In the genomic region with DNA sequence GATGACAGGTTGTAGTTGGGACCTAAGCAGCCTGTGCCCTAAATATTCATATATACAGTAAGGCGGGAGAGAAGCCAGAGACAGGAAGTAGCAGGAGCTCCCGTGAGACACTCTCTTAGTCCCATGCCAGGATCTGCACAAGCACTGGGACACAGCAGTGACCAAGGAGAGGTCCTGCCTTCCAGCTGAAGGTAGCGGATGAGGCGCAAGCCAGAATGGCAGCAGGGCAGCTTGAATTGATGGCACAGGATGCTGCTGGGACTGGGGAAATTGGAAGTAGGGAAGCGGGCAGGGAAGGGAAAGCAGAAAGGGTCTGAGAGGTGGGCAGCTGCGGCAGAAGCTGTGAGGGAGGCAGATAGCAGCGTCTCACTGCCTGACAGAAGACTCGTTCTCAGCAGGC, we compare ENCODE assay signal across 9 mouse cellular contexts.
DNase-seq lines count a peak whose midpoint lies in the region; ATAC-seq and TF ChIP-seq lines count a peak whose summit lies in the region.
"Had no signal": no experiment of that assay in that cellular context is flagged by ENCODE, and none has a peak within 500 bp of the region (broad histone marks: within the 10 kb centered on the region; RNA-seq: fewer than 3 reads in every experiment).

No protein-coding gene starts in this region.

- peak; percentile 45; the same call in 1 of the 2 replicates for ATAC-seq in cerebellum, adult (ENCODE audit: insufficient number of reproducible peaks, low FRiP score, low TSS enrichment)
- ATAC-seq in lung, embryonic 14.5 days (ENCODE audit: insufficient read depth), result no peak
- no peak for ATAC-seq in intestine, postnatal 0 days
- ATAC-seq in erythroblast, adult 5-6 weeks (replicated peaks; ENCODE audit: low FRiP score, poor library complexity, severe bottlenecking), result no peak

- peak overlapping the region; percentile 84 for H3K27ac ChIP-seq in lung, embryonic 14.5 days (ENCODE audit: low read depth)
- H3K27ac ChIP-seq in intestine, postnatal 0 days (ENCODE audit: low read depth, low read length), result peak overlapping the region; percentile 22
- peak overlapping the region; percentile 52 for H3K27ac ChIP-seq in olfactory bulb, adult 2 months (ENCODE audit: insufficient read depth, low read depth, low read length)

- H3K4me2 ChIP-seq in lung, embryonic 14.5 days, result no peak overlapping the region
- H3K4me2 ChIP-seq in intestine, postnatal 0 days (replicated peaks; ENCODE audit: low read depth), result no peak overlapping the region

- H3K9ac ChIP-seq in lung, embryonic 14.5 days, result no peak overlapping the region
- no peak overlapping the region for H3K9ac ChIP-seq in intestine, postnatal 0 days (ENCODE audit: low read depth, low read length)

- 0 out of 2 replicates have a peak, but pooled peaks cover 4% of the 10 kb centered on the region for H3K4me1 ChIP-seq in lung, embryonic 14.5 days (ENCODE audit: insufficient read depth)
- H3K4me1 ChIP-seq in intestine, postnatal 0 days (replicated peaks; ENCODE audit: control insufficient read depth, insufficient read depth, low read length), result 0 out of 2 replicates have a peak, but pooled peaks cover 7% of the 10 kb centered on the region
- peaks cover 39% of the 10 kb centered on the region for H3K4me1 ChIP-seq in olfactory bulb, adult 2 months (ENCODE audit: control insufficient read depth, insufficient read depth, low read length)

- no peaks in the 10 kb centered on the region for H3K36me3 ChIP-seq in lung, embryonic 14.5 days (ENCODE audit: insufficient read depth)
- H3K36me3 ChIP-seq in intestine, postnatal 0 days (ENCODE audit: control insufficient read depth, insufficient read depth), result no peaks in the 10 kb centered on the region

- no peak for TF ChIP-seq POLR2A in olfactory bulb, adult 2 months (IDR thresholded peaks at IDR 0.05; ENCODE audit: insufficient read depth, low read depth, low read length)

- H3K27me3 ChIP-seq in lung, embryonic 14.5 days (ENCODE audit: insufficient read depth, low read length), result no peaks in the 10 kb centered on the region
- H3K27me3 ChIP-seq in intestine, postnatal 0 days (replicated peaks; ENCODE audit: control insufficient read depth, insufficient read depth, low read length), result no peaks in the 10 kb centered on the region

- no peaks in the 10 kb centered on the region for H3K9me3 ChIP-seq in lung, embryonic 14.5 days (ENCODE audit: low read depth, low read length)
- H3K9me3 ChIP-seq in intestine, postnatal 0 days (ENCODE audit: control insufficient read depth), result no peaks in the 10 kb centered on the region

- WGBS in lung, embryonic 14.5 days, result 57% methylated on average over 8 of the region's 8 CpGs
- WGBS in intestine, postnatal 0 days, result 70% methylated on average over 8 of the region's 8 CpGs
- 58% methylated on average over 8 of the region's 8 CpGs for WGBS in olfactory bulb, adult 2 months

- TF ChIP-seq CTCF in lung, embryonic 14.5 days (IDR thresholded peaks at IDR 0.05; ENCODE audit: low read depth), result no peak
- no peak for TF ChIP-seq CTCF in intestine, postnatal 0 days (IDR thresholded peaks at IDR 0.05; ENCODE audit: low read depth)
- TF ChIP-seq CTCF in olfactory bulb, adult 2 months (IDR thresholded peaks at IDR 0.05; ENCODE audit: insufficient read depth, low read depth, low read length), result no peak

- H3K4me3 ChIP-seq in lung, embryonic 14.5 days (ENCODE audit: low read depth, low read length), result no peak overlapping the region
- H3K4me3 ChIP-seq in intestine, postnatal 0 days (ENCODE audit: low read depth, low read length), result no peak overlapping the region
- H3K4me3 ChIP-seq in olfactory bulb, adult 2 months (ENCODE audit: insufficient read depth, low read depth, low read length), result no peak overlapping the region

- no peak for DNase-seq in cerebellum, adult 11-12 months
- DNase-seq in lung, embryonic 14.5 days, result no peak
- no peak for DNase-seq in lung, postnatal 14 days
- DNase-seq in thymus, adult 18-20 months, result no peak
- DNase-seq: thymus, postnatal 4 days had no signal

Comparison
In these comparisons a context has a peak if more than half of its experiments do, and no peak if none do; other contexts are left out.
1. H3K27ac ChIP-seq: peak in every context shown above with its lines; median percentile 84 in lung, embryonic 14.5 days; 52 in olfactory bulb, adult 2 months; 22 in intestine, postnatal 0 days.